Mouse (Mus musculus) erythroblast, adult 5-6 weeks (primary cell): ENCODE results near the gene Prf1. TPM values are rescaled to one million over a fixed set of nuclear protein-coding genes. Genes with fewer than 3 reads are reported as not detected.

Experiments used
- ATAC-seq: replicated peaks from 2 replicates; pipeline ENCODE4 v1.8.0; 2016; ENCODE audit warnings: moderate number of reproducible peaks, mild to moderate bottlenecking, moderate TSS enrichment, inconsistent platforms; ENCODE audit not compliant: poor library complexity, low FRiP score, severe bottlenecking
- total RNA-seq, 2 experiments: library from RNA; stranded (forward) in 1 of 2; stranded (reverse) in 1 of 2; fragments of 150-400 nt in 1 of 2; fragments of 200-764, 138-1000 nt in 1 of 2; gene quantifications; 2 replicates each; pipeline versions ENCODE4 v1.2.3 to v1.2.4; 2015 to 2017; ENCODE audit warnings: low replicate concordance in 2 of 2

Prf1 gene
- total RNA-seq (2015; ENCODE audit: low replicate concordance) (not detected in 2 replicates), total RNA-seq (2017; ENCODE audit: low replicate concordance) (not detected in 2 replicates)

- no peak for ATAC-seq
These were observed at the start of gene Prf1 for GRCm38 (mm10) chr10:61297477-61297876. TSS of gene Prf1 (plus strand) at chr10:61297833.

GRCm38 (mm10) chr10:61248596-61249114, 49.0 kb upstream of the Prf1 start:
- no peak for ATAC-seq

- ATAC-seq, result no peak
These were observed 47.7 kb upstream of the Prf1 start for GRCm38 (mm10) chr10:61249951-61250350.

- no peak for ATAC-seq
These were observed 42.9 kb upstream of the Prf1 start for GRCm38 (mm10) chr10:61254761-61255160.

GRCm38 (mm10) chr10:61255190-61255589, 42.4 kb upstream of the Prf1 start:
- ATAC-seq, result no peak

GRCm38 (mm10) chr10:61256665-61257064, 41.0 kb upstream of the Prf1 start:
- no peak for ATAC-seq

- no peak for ATAC-seq
These were observed 39.5 kb upstream of the Prf1 start for GRCm38 (mm10) chr10:61258131-61258530.

- no peak for ATAC-seq
These were observed 36.1 kb upstream of the Prf1 start for GRCm38 (mm10) chr10:61261229-61262156.

- no peak for ATAC-seq
These were observed 34.0 kb upstream of the Prf1 start for GRCm38 (mm10) chr10:61263606-61264005.

GRCm38 (mm10) chr10:61267378-61267777, 30.3 kb upstream of the Prf1 start:
- no peak for ATAC-seq

GRCm38 (mm10) chr10:61272089-61272626, 25.5 kb upstream of the Prf1 start:
- ATAC-seq, result no peak

- no peak for ATAC-seq
These were observed 25.0 kb upstream of the Prf1 start for GRCm38 (mm10) chr10:61272631-61273030.

GRCm38 (mm10) chr10:61273081-61273843, 24.4 kb upstream of the Prf1 start, which contains the start of gene Adamts14:
TSS of gene Adamts14 (minus strand) at chr10:61273438.
- ATAC-seq, result no peak

GRCm38 (mm10) chr10:61273844-61274215, 23.8 kb upstream of the Prf1 start:
- no peak for ATAC-seq

- no peak for ATAC-seq
These were observed 23.1 kb upstream of the Prf1 start for GRCm38 (mm10) chr10:61274532-61274931.

GRCm38 (mm10) chr10:61275669-61276110, 21.9 kb upstream of the Prf1 start:
- no peak for ATAC-seq

- ATAC-seq, result no peak
These were observed 20.6 kb upstream of the Prf1 start for GRCm38 (mm10) chr10:61277051-61277450.

GRCm38 (mm10) chr10:61277918-61278674, 19.5 kb upstream of the Prf1 start:
- ATAC-seq, result no peak

- ATAC-seq, result no peak
These were observed 16.5 kb upstream of the Prf1 start for GRCm38 (mm10) chr10:61281115-61281514.
